Mouse (Mus musculus) hindbrain, postnatal 0 days (tissue): Measurements from ENCODE around the gene Nyap1. TPM values are rescaled to one million over a fixed set of nuclear protein-coding genes. Genes with fewer than 3 reads are reported as not detected.
A peak's percentile ranks its signal among the peaks of the same experiment; 100 is the strongest.

Experiments used
- ATAC-seq: fragments of 200-750 bp; cut with Nextera tagmentation; 2 replicates; pipeline ENCODE4 v1.8.0; 2017; ENCODE audit warnings: mild to moderate bottlenecking, moderate TSS enrichment, moderate library complexity
- DNase-seq: peaks from one replicate; pipeline ENCODE4 v3.0.0-alpha.2; 2015; ENCODE audit warnings: low spot score
- H3K27ac ChIP-seq: fragments of 300-500 bp; sonication (generic); 2 replicates; pipeline ENCODE4 v1.5.1; 2014; ENCODE audit warnings: mild to moderate bottlenecking
- H3K27me3 ChIP-seq: fragments of 300-500 bp; sonication (generic); 2 replicates; pipeline ENCODE4 v1.6.1; 2014; ENCODE audit warnings: low read length, mixed read lengths; ENCODE audit not compliant: insufficient read depth
- H3K36me3 ChIP-seq: fragments of 300-500 bp; sonication (generic); 2 replicates; pipeline ENCODE4 v1.6.1; 2014; ENCODE audit warnings: low read length, mixed read lengths; ENCODE audit not compliant: insufficient read depth
- H3K4me1 ChIP-seq: fragments of 300-500 bp; sonication (generic); 2 replicates; pipeline ENCODE4 v1.6.1; 2014; ENCODE audit warnings: antibody characterized with exemption, low read length, mixed read lengths; ENCODE audit not compliant: insufficient read depth
- H3K4me2 ChIP-seq: fragments of 300-500 bp; sonication (generic); 2 replicates; pipeline ENCODE4 v1.6.1; 2014; ENCODE audit warnings: low read depth, mild to moderate bottlenecking, low read length, moderate library complexity, mixed read lengths
- H3K4me3 ChIP-seq: fragments of 300-500 bp; sonication (generic); 2 replicates; pipeline ENCODE4 v1.5.1; 2014; ENCODE audit warnings: low read length
- H3K9ac ChIP-seq: fragments of 300-500 bp; sonication (generic); replicated peaks from 2 replicates; pipeline ENCODE4 v1.6.1; 2014; ENCODE audit warnings: mild to moderate bottlenecking, low read length, moderate library complexity, mixed read lengths
- H3K9me3 ChIP-seq: fragments of 300-500 bp; sonication (generic); 2 replicates; pipeline ENCODE4 v1.6.1; 2016; ENCODE audit warnings: low read length, mixed read lengths
- CTCF ChIP-seq: IDR thresholded peaks from 2 replicates; pipeline ENCODE4 v1.5.1; 2016; ENCODE audit warnings: antibody characterized with exemption, control low read depth, low read depth
- WGBS: fragments of 180-500 bp; shearing (Covaris S2); extraction: QIAGEN DNeasy Blood & Tissue Kit; methylation state at CpG from one replicate; pipeline ENCODE4 v1.1.7; 2014; 5-methylcytosine and 5-hydroxymethylcytosine counted together
- polyA plus RNA-seq: library from polyadenylated mRNA; unstranded; fragments of >200 nt; fragmentation: Nextera tagmentation; extraction: Ambion mirVana; gene quantifications from 2 replicates; pipeline ENCODE4 v1.2.1, GENCODE M21; 2015
- total RNA-seq: library from RNA; depleted of rRNA; stranded (reverse); fragments of >200 nt; gene quantifications from 2 replicates; pipeline ENCODE4 v1.2.3, GENCODE M21; 2014

The Nyap1 gene
- total and polyA plus RNA-seq, 2 experiments from 2014 or later, result 33.2 to 192 TPM

- 0% methylated on average over 20 of the region's 20 CpGs for WGBS
- ATAC-seq, result peak; percentile 3; the same call in 1 of the 2 replicates
These were observed 5.0 kb upstream of the Nyap1 start for GRCm38 (mm10) chr5:137746282-137746850.

DNA sequence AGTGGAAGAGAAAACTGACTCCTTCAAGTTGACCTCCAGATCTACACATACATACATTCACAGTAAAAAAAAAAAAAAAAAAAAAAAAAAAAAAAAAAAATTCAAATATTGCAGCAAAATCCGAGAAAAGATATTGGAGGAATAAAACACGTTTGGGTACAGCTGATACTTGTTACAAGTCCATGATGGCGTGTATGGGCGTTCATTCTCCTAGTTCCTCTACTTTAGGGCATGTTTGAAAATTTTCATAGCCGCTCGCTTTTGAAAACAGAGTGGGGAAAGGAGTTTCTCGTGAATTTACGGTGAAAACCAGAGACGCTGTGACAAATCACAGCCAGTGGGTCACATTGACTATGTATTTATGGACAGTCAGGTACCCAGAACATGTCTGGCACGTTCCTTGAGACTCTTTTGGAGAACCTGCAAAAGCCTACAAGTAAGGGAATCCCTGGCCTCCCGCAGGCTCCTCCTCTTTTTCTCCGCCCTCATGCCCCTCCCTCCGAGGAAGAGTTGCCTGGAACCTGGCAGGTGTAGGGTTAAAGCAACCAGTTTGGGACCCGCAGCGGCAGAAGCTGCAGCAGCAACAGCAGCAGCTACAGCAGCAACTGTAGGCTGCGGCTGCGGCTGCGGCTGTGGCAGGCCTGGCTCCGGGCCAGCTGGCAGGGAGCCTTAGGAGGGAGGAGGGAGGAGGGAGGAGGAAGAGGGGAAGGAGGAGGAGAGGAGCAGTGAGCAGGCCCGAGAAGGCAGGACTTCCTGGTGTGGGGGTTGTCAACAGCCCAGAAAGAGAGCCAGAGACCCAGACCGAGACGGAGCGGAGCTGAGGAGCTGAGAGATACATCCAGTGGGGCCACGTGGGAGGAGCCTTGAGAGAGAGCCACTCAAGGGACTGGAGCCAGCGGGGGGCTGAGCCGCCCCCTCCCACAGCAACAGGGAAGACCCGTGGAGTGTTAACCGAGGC, 4.1 kb upstream of the Nyap1 start, which contains the start of gene Tsc22d4:
Tsc22d4 (plus strand) TSS at position 517 of the 958 bp plus-strand sequence.
- peaks cover 18% of the 10 kb centered on the region; the same call in 1 of the 2 replicates for H3K4me1 ChIP-seq
- 3% methylated on average over 28 of the region's 28 CpGs for WGBS
- peak within 1 kb of the TSS; percentile 65 for H3K9ac ChIP-seq
- H3K4me2 ChIP-seq, result peak within 1 kb of the TSS; percentile 98
- no peaks in the 10 kb centered on the region for H3K27me3 ChIP-seq
- peak within 1 kb of the TSS; percentile 64 for H3K4me3 ChIP-seq
- H3K9me3 ChIP-seq, result no peaks in the 10 kb centered on the region
- peak; percentile 93 for DNase-seq
- no peaks in the 10 kb centered on the region for H3K36me3 ChIP-seq
- ATAC-seq, result peak; percentile 79
- no peak for TF ChIP-seq CTCF
- peak within 1 kb of the TSS; percentile 86 for H3K27ac ChIP-seq

More at GRCm38 (mm10) chr5:137746282-137746850, 5.0 kb upstream of the Nyap1 start:
- peak overlapping the region; percentile 86 for H3K27ac ChIP-seq
- peaks cover 18% of the 10 kb centered on the region; the same call in 1 of the 2 replicates for H3K4me1 ChIP-seq
- H3K9ac ChIP-seq, result peak overlapping the region; percentile 65
- peak overlapping the region; percentile 98 for H3K4me2 ChIP-seq
- H3K27me3 ChIP-seq, result no peaks in the 10 kb centered on the region
- H3K4me3 ChIP-seq, result peak overlapping the region; percentile 64
- H3K36me3 ChIP-seq, result 0 out of 2 replicates have a peak, but pooled peaks cover 3% of the 10 kb centered on the region
- no peak for TF ChIP-seq CTCF
- no peaks in the 10 kb centered on the region for H3K9me3 ChIP-seq
- peak; percentile 59 for DNase-seq

DNA sequence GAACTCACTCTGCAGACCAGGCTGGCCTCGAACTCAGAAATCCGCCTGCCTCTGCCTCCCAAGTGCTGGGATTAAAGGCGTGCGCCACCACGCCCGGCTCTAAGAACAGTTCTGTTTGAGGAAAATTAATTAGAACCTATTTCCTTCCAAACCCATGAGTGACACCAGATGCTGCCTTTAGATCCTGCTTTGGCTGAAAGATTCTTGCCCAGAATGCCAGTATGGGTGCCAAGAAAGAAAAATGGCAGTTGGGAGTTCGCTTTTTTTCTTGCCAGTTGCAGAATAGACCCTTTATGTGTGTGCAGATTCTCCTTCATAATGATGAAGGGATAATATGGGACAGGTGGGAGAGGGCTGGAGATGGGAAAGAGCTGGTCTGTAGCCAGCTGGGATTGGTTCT, 2.8 kb upstream of the Nyap1 start:
- 72% methylated on average over 6 of the region's 7 CpGs for WGBS
- no peak for DNase-seq
- Histone ChIP-seq H3K4me3 (no peak overlapping the region), H3K36me3 (no peaks in the 10 kb centered on the region), H3K9ac (no peak overlapping the region), H3K9me3 (no peaks in the 10 kb centered on the region), H3K4me2 (no peak overlapping the region), H3K4me1 (peaks cover 21% of the 10 kb centered on the region), H3K27me3 (no peaks in the 10 kb centered on the region), H3K27ac (no peak overlapping the region)
- ATAC-seq, result no peak
- no peak for TF ChIP-seq CTCF

DNA sequence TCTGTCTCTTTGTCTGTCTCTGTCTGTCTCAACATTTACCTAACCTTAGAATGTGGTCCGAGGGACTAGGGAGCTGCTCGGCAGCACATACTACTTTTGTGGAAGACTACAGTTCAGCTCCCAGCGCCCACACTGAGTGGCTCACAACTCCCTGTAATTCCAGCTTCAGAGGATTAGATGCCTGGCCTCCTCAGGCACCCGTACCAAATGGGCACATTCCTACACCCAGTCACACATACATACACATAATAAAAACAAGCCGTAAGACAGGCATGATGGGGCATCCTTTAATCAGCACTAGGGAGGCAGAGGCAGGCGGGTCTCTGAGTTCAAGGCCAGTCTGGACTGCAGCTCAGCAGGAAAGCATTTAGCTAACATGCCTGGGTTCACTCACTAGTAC, 1.4 kb upstream of the Nyap1 start:
- no peak overlapping the region for H3K4me3 ChIP-seq
- no peak for ATAC-seq
- no peak overlapping the region for H3K9ac ChIP-seq
- no peak for DNase-seq
- TF ChIP-seq CTCF, result no peak
- no peaks in the 10 kb centered on the region for H3K9me3 ChIP-seq
- no peaks in the 10 kb centered on the region for H3K27me3 ChIP-seq
- no peak overlapping the region for H3K4me2 ChIP-seq
- H3K27ac ChIP-seq, result no peak overlapping the region
- H3K36me3 ChIP-seq, result no peaks in the 10 kb centered on the region
- 93% methylated on average over 6 of the region's 6 CpGs for WGBS
- peaks cover 22% of the 10 kb centered on the region for H3K4me1 ChIP-seq

- no peaks in the 10 kb centered on the region for H3K9me3 ChIP-seq
- H3K4me2 ChIP-seq, result peak overlapping the region; percentile 72
- H3K4me1 ChIP-seq, result peaks cover 20% of the 10 kb centered on the region
- no peak for TF ChIP-seq CTCF
- 66% methylated on average over 10 of the region's 10 CpGs for WGBS
- no peaks in the 10 kb centered on the region for H3K27me3 ChIP-seq
- no peaks in the 10 kb centered on the region for H3K36me3 ChIP-seq
- DNase-seq, result no peak
- ATAC-seq, result no peak
- peak overlapping the region; percentile 83; the same call in 1 of the 2 replicates for H3K27ac ChIP-seq
- H3K9ac ChIP-seq, result 0 out of 2 replicates have a peak overlapping the region, but pooled peaks have one; percentile 81
- peak overlapping the region; percentile 67 for H3K4me3 ChIP-seq
These were observed 641 bp upstream of the Nyap1 start for GRCm38 (mm10) chr5:137742048-137742447.

- peak overlapping the region; percentile 67 for H3K4me3 ChIP-seq
- H3K4me1 ChIP-seq, result peaks cover 22% of the 10 kb centered on the region
These were observed 901 bp downstream of the Nyap1 start for GRCm38 (mm10) chr5:137740506-137740905.

More at GRCm38 (mm10) chr5:137740506-137740905, 901 bp downstream of the Nyap1 start:
- H3K4me2 ChIP-seq, result peak overlapping the region; percentile 72
- no peak for TF ChIP-seq CTCF
- H3K27me3 ChIP-seq, result no peaks in the 10 kb centered on the region
- peak overlapping the region; percentile 81 for H3K9ac ChIP-seq
- peaks cover 1% of the 10 kb centered on the region for H3K36me3 ChIP-seq
- ATAC-seq, result peak; percentile 1
- H3K9me3 ChIP-seq, result no peaks in the 10 kb centered on the region
- peak overlapping the region; percentile 83 for H3K27ac ChIP-seq
- WGBS, result 3% methylated on average over 6 of the region's 11 CpGs
- peak; percentile 47 for DNase-seq
